30 mouse cellular contexts compared by ENCODE assay signal in genomic region chr3:123258709-123259108, GRCm38 (mm10). TPM values are rescaled to one million over a fixed set of nuclear protein-coding genes. Genes with fewer than 3 reads are reported as not detected.
DNase-seq lines count a peak whose midpoint lies in the region; ATAC-seq and TF ChIP-seq lines count a peak whose summit lies in the region.
"Had no signal": no experiment of that assay in that cellular context is flagged by ENCODE, and none has a peak within 500 bp of the region (broad histone marks: within the 10 kb centered on the region; RNA-seq: fewer than 3 reads in every experiment).

No protein-coding gene starts in this region.

- no peak for TF ChIP-seq POLR2A in heart, adult 2 months (IDR thresholded peaks at IDR 0.05; ENCODE audit: insufficient read depth, low read depth, low read length)
- no peak for TF ChIP-seq POLR2A in brain, embryonic 14.5 days (IDR thresholded peaks at IDR 0.05; ENCODE audit: borderline replicate concordance, extremely low read depth, insufficient read depth, insufficient read length, poor library complexity, severe bottlenecking)

- 0 out of 2 replicates have a peak, but pooled peaks cover 3% of the 10 kb centered on the region for H3K4me1 ChIP-seq in forebrain, embryonic 13.5 days
- H3K4me1 ChIP-seq in forebrain, postnatal 0 days (ENCODE audit: insufficient read depth): no peaks in the 10 kb centered on the region
- no peaks in the 10 kb centered on the region for H3K4me1 ChIP-seq in heart, adult 2 months (ENCODE audit: control insufficient read depth, insufficient read depth, low read length)
- 0 out of 2 replicates have a peak, but pooled peaks cover 4% of the 10 kb centered on the region for H3K4me1 ChIP-seq in heart, embryonic 11.5 days (ENCODE audit: control insufficient read depth, insufficient read depth, low read length)
- peaks cover 8% of the 10 kb centered on the region; the same call in 1 of the 2 replicates for H3K4me1 ChIP-seq in heart, embryonic 16.5 days (ENCODE audit: control insufficient read depth, insufficient read depth, low read length)
- H3K4me1 ChIP-seq: embryonic facial prominence, embryonic 13.5 days; forebrain, embryonic 10.5 days; limb, embryonic 12.5 days; lung, embryonic 15.5 days; midbrain, embryonic 10.5 days; midbrain, embryonic 15.5 days; neural tube, embryonic 15.5 days had no signal

- H3K79me2 ChIP-seq in heart, adult 2 months (replicated peaks; ENCODE audit: control insufficient read depth, insufficient read depth, low read length): no peaks in the 10 kb centered on the region

- H3K4me2 ChIP-seq in forebrain, embryonic 13.5 days: no peak overlapping the region
- no peak overlapping the region for H3K4me2 ChIP-seq in forebrain, postnatal 0 days (ENCODE audit: low read depth)
- H3K4me2 ChIP-seq in heart, embryonic 11.5 days: no peak overlapping the region
- no peak overlapping the region for H3K4me2 ChIP-seq in heart, embryonic 16.5 days (ENCODE audit: low read depth, low read length)
- H3K4me2 ChIP-seq: embryonic facial prominence, embryonic 13.5 days; hindbrain, embryonic 14.5 days; limb, embryonic 12.5 days; lung, embryonic 15.5 days; midbrain, embryonic 15.5 days; neural tube, embryonic 15.5 days had no signal

- H3K36me3 ChIP-seq in forebrain, embryonic 13.5 days (ENCODE audit: poor library complexity, severe bottlenecking): no peaks in the 10 kb centered on the region
- H3K36me3 ChIP-seq in forebrain, postnatal 0 days (ENCODE audit: insufficient read depth): no peaks in the 10 kb centered on the region
- no peaks in the 10 kb centered on the region for H3K36me3 ChIP-seq in heart, adult 2 months (ENCODE audit: control insufficient read depth, insufficient read depth, low read length)
- no peaks in the 10 kb centered on the region for H3K36me3 ChIP-seq in heart, embryonic 11.5 days (ENCODE audit: control insufficient read depth, insufficient read depth, low read length)
- no peaks in the 10 kb centered on the region for H3K36me3 ChIP-seq in heart, embryonic 16.5 days (ENCODE audit: control insufficient read depth, insufficient read depth)
- H3K36me3 ChIP-seq: embryonic facial prominence, embryonic 13.5 days; forebrain, embryonic 10.5 days; G1E; limb, embryonic 12.5 days; lung, embryonic 15.5 days; midbrain, embryonic 10.5 days; midbrain, embryonic 15.5 days; neural tube, embryonic 15.5 days had no signal

- no peak for TF ChIP-seq CTCF in forebrain, postnatal 0 days (IDR thresholded peaks at IDR 0.05; ENCODE audit: low read depth)
- no peak for TF ChIP-seq CTCF in heart, adult 2 months (IDR thresholded peaks at IDR 0.05)
- TF ChIP-seq CTCF in brain, embryonic 14.5 days (IDR thresholded peaks at IDR 0.05; ENCODE audit: borderline replicate concordance, extremely low read depth, insufficient read depth, insufficient read length): no peak

- WGBS in forebrain, embryonic 13.5 days: 61% methylated on average over 4 of the region's 4 CpGs
- WGBS in forebrain, postnatal 0 days: 44% methylated on average over 4 of the region's 4 CpGs
- WGBS in heart, adult 2 months: 52% methylated on average over 4 of the region's 4 CpGs
- 63% methylated on average over 4 of the region's 4 CpGs for WGBS in heart, embryonic 11.5 days (ENCODE audit: insufficient replicate concordance)
- WGBS in heart, embryonic 16.5 days: 39% methylated on average over 4 of the region's 4 CpGs

- H3K27me3 ChIP-seq in forebrain, embryonic 13.5 days: no peaks in the 10 kb centered on the region
- no peaks in the 10 kb centered on the region for H3K27me3 ChIP-seq in forebrain, postnatal 0 days (ENCODE audit: insufficient read depth, low read length)
- no peaks in the 10 kb centered on the region for H3K27me3 ChIP-seq in heart, adult 2 months (ENCODE audit: control insufficient read depth, insufficient read depth, low read length)
- no peaks in the 10 kb centered on the region for H3K27me3 ChIP-seq in heart, embryonic 11.5 days (ENCODE audit: control insufficient read depth, insufficient read depth, low read length)
- H3K27me3 ChIP-seq in heart, embryonic 16.5 days (ENCODE audit: control insufficient read depth, insufficient read depth, low read length): no peaks in the 10 kb centered on the region
- H3K27me3 ChIP-seq: embryonic facial prominence, embryonic 13.5 days; limb, embryonic 12.5 days; lung, embryonic 15.5 days; midbrain, embryonic 15.5 days; neural tube, embryonic 15.5 days had no signal

- intact Hi-C loops in heart, adult 2 months (cut with DNase I): loop anchor here (2.0 kb wide), 1 partner anchor 64 kb away; no protein-coding TSS in a partner anchor

- peaks cover 4% of the 10 kb centered on the region; the same call in 1 of the 2 replicates for H3K9me3 ChIP-seq in forebrain, embryonic 13.5 days (replicated peaks)
- H3K9me3 ChIP-seq in forebrain, postnatal 0 days (ENCODE audit: low read length): no peaks in the 10 kb centered on the region
- no peaks in the 10 kb centered on the region for H3K9me3 ChIP-seq in heart, embryonic 11.5 days (replicated peaks; ENCODE audit: control insufficient read depth, low read length)
- H3K9me3 ChIP-seq in heart, embryonic 16.5 days (replicated peaks; ENCODE audit: control insufficient read depth, low read length): no peaks in the 10 kb centered on the region; the same call in 1 of the 2 replicates
- H3K9me3 ChIP-seq: forebrain, embryonic 10.5 days; G1E; limb, embryonic 12.5 days; lung, embryonic 15.5 days; midbrain, embryonic 10.5 days; midbrain, embryonic 15.5 days; neural tube, embryonic 15.5 days had no signal

- ATAC-seq in forebrain, embryonic 13.5 days: peak; percentile 67; the same call in 1 of the 2 replicates
- ATAC-seq in forebrain, postnatal 0 days: no peak
- ATAC-seq in heart, embryonic 11.5 days (replicated peaks; ENCODE audit: insufficient number of reproducible peaks, low FRiP score, low TSS enrichment): no peak
- peak; percentile 60; the same call in 1 of the 2 replicates for ATAC-seq in heart, embryonic 16.5 days (replicated peaks; ENCODE audit: extremely low read depth, insufficient read depth, low FRiP score)
- ATAC-seq: intestine, postnatal 0 days; midbrain, embryonic 15.5 days had no signal

- DNase-seq in forebrain, postnatal 0 days: no peak
- DNase-seq in heart, adult 2 months: no peak
- peak; percentile 60 for DNase-seq in brain, embryonic 14.5 days (ENCODE audit: low read depth)
- DNase-seq in urinary bladder, postnatal 10 days (ENCODE audit: low spot score): no peak
- DNase-seq in cerebellum, adult 9-10 months: no peak
- DNase-seq: adrenal gland, adult 8-10 months; cerebellum, adult 11 months; cerebellum, postnatal 10 days; gastrocnemius, adult 2 months; gastrocnemius, postnatal 36 days; kidney, adult 9 months; kidney, postnatal 10 days; retina, postnatal 1 day; right cerebral cortex, postnatal 25 days; thymus, adult 18-20 months; thymus, postnatal 25 days had no signal

- TF ChIP-seq EP300 in heart, adult 2 months (IDR thresholded peaks at IDR 0.05; ENCODE audit: insufficient read depth, low read depth, low read length): no peak

- H3K9ac ChIP-seq in forebrain, embryonic 13.5 days: no peak overlapping the region
- H3K9ac ChIP-seq in forebrain, postnatal 0 days: no peak overlapping the region
- no peak overlapping the region for H3K9ac ChIP-seq in heart, adult 2 months (ENCODE audit: low read depth, low read length)
- H3K9ac ChIP-seq in heart, embryonic 11.5 days (ENCODE audit: low read depth, low read length): no peak overlapping the region
- H3K9ac ChIP-seq in heart, embryonic 16.5 days (ENCODE audit: low read length): no peak overlapping the region
- H3K9ac ChIP-seq: embryonic facial prominence, embryonic 13.5 days; hindbrain, embryonic 14.5 days; limb, embryonic 12.5 days; lung, embryonic 15.5 days; midbrain, embryonic 15.5 days; neural tube, embryonic 15.5 days had no signal

- no peak overlapping the region for H3K4me3 ChIP-seq in forebrain, embryonic 13.5 days
- H3K4me3 ChIP-seq in forebrain, postnatal 0 days (ENCODE audit: low read depth, low read length): no peak overlapping the region
- no peak overlapping the region for H3K4me3 ChIP-seq in heart, adult 2 months
- H3K4me3 ChIP-seq in heart, embryonic 11.5 days (ENCODE audit: low read depth, low read length): no peak overlapping the region
- H3K4me3 ChIP-seq in heart, embryonic 16.5 days (ENCODE audit: low read length): no peak overlapping the region
- H3K4me3 ChIP-seq: embryonic facial prominence, embryonic 13.5 days; forebrain, embryonic 10.5 days; gastrocnemius, adult 2 months; left cerebral cortex, adult 2 months; limb, embryonic 12.5 days; lung, embryonic 15.5 days; midbrain, embryonic 10.5 days; midbrain, embryonic 15.5 days; neural tube, embryonic 15.5 days had no signal

- no peak overlapping the region for H3K27ac ChIP-seq in forebrain, embryonic 13.5 days
- no peak overlapping the region for H3K27ac ChIP-seq in forebrain, postnatal 0 days (ENCODE audit: low read depth, low read length)
- H3K27ac ChIP-seq in heart, adult 2 months: peak overlapping the region; percentile 72
- H3K27ac ChIP-seq in heart, embryonic 11.5 days (ENCODE audit: low read depth, low read length): no peak overlapping the region
- peak overlapping the region; percentile 80 for H3K27ac ChIP-seq in heart, embryonic 16.5 days (ENCODE audit: low read length)
- H3K27ac ChIP-seq: embryonic facial prominence, embryonic 13.5 days; forebrain, embryonic 10.5 days; gastrocnemius, adult 2 months; hindbrain, embryonic 14.5 days; left cerebral cortex, adult 2 months; limb, embryonic 12.5 days; lung, embryonic 15.5 days; midbrain, embryonic 10.5 days; midbrain, embryonic 15.5 days; neural tube, embryonic 15.5 days had no signal

RNA-seq across cellular contexts. Expression of gene Sec24d, which starts 8.5 kb away (rescaled TPM):
- 10.8 and 10.9 TPM in 2 replicates for polyA plus RNA-seq in forebrain, embryonic 13.5 days (2015; fragmentation: Nextera tagmentation; extraction: Ambion mirVana)
- total RNA-seq in forebrain, postnatal 0 days (2014; rRNA removed): 21.7 and 36.5 TPM in 2 replicates
- polyA plus RNA-seq in forebrain, postnatal 0 days (2015; fragmentation: Nextera tagmentation; extraction: Ambion mirVana): 14.1 and 16.3 TPM in 2 replicates
- total RNA-seq in heart, adult 2 months (2021): 10 to 100 TPM; 32.9 to 35.9 TPM
- 32.9 and 39.6 TPM in 2 replicates for polyA plus RNA-seq in heart, adult 2 months (2012; rRNA removed)
- 66.1 and 73.4 TPM in 2 replicates for polyA plus RNA-seq in heart, embryonic 11.5 days (2014; fragmentation: Nextera tagmentation; extraction: Ambion mirVana)
- polyA plus RNA-seq in brain, embryonic 14.5 days (2012; rRNA removed): 15.6 and 15.9 TPM in 2 replicates
- 61.6 and 66.3 TPM in 2 replicates for polyA plus RNA-seq in heart, embryonic 16.5 days (2015; fragmentation: Nextera tagmentation; extraction: Ambion mirVana)
- polyA plus RNA-seq: G1E had no signal

RNA-seq across cellular contexts. Expression of gene Synpo2, which starts 22.8 kb away (rescaled TPM):
- 0.55 and 0.72 TPM in 2 replicates for polyA plus RNA-seq in forebrain, embryonic 13.5 days (2015; fragmentation: Nextera tagmentation; extraction: Ambion mirVana)
- total RNA-seq in forebrain, postnatal 0 days (2014; rRNA removed): 0.54 and 1.6 TPM in 2 replicates
- polyA plus RNA-seq in forebrain, postnatal 0 days (2015; fragmentation: Nextera tagmentation; extraction: Ambion mirVana): 1.0 and 2.5 TPM in 2 replicates
- 10 to 100 TPM; 85.8 to 97.5 TPM for total RNA-seq in heart, adult 2 months (2021)
- 19.3 and 27.6 TPM in 2 replicates for polyA plus RNA-seq in heart, adult 2 months (2012; rRNA removed)
- polyA plus RNA-seq in heart, embryonic 11.5 days (2014; fragmentation: Nextera tagmentation; extraction: Ambion mirVana): 21.8 and 25.6 TPM in 2 replicates
- 0.63 and 1.3 TPM in 2 replicates for polyA plus RNA-seq in brain, embryonic 14.5 days (2012; rRNA removed)
- polyA plus RNA-seq in heart, embryonic 16.5 days (2015; fragmentation: Nextera tagmentation; extraction: Ambion mirVana): 11.4 and 11.5 TPM in 2 replicates
- polyA plus RNA-seq: G1E had no signal

Comparison
In these comparisons a context has a peak if more than half of its experiments do, and no peak if none do; other contexts are left out.
1. ATAC-seq: peak in forebrain, embryonic 13.5 days (single experiment) and heart, embryonic 16.5 days (single experiment); none in forebrain, postnatal 0 days (single experiment) and heart, embryonic 11.5 days (single experiment).
2. H3K27ac ChIP-seq: peak in heart, adult 2 months (single experiment) and heart, embryonic 16.5 days (single experiment); none in forebrain, embryonic 13.5 days (single experiment), forebrain, postnatal 0 days (single experiment) and heart, embryonic 11.5 days (single experiment).